9 mouse cellular contexts compared by ENCODE assay signal in genomic region chr4:97871770-97872439, GRCm38 (mm10).
A peak's percentile ranks its signal among the peaks of the same experiment; 100 is the strongest.
DNase-seq lines count a peak whose midpoint lies in the region; ATAC-seq and TF ChIP-seq lines count a peak whose summit lies in the region.
"Had no signal": no experiment of that assay in that cellular context is flagged by ENCODE, and none has a peak within 500 bp of the region (broad histone marks: within the 10 kb centered on the region; RNA-seq: fewer than 3 reads in every experiment).

No protein-coding gene starts in this region.

- H3K9ac ChIP-seq in lung, embryonic 14.5 days, result no peak overlapping the region
- H3K9ac ChIP-seq in kidney, embryonic 15.5 days, result no peak overlapping the region
- H3K9ac ChIP-seq: hindbrain, embryonic 15.5 days had no signal

- peaks cover 35% of the 10 kb centered on the region for H3K4me1 ChIP-seq in lung, embryonic 14.5 days (ENCODE audit: insufficient read depth)
- H3K4me1 ChIP-seq in lung, adult 2 months (ENCODE audit: control insufficient read depth, insufficient read depth, low read length), result peaks cover 22% of the 10 kb centered on the region
- peaks cover 33% of the 10 kb centered on the region; the same call in 1 of the 2 replicates for H3K4me1 ChIP-seq in kidney, embryonic 15.5 days
- H3K4me1 ChIP-seq in small intestine, adult 2 months (ENCODE audit: control insufficient read depth, insufficient read depth, insufficient read length, low read length), result peaks cover 2% of the 10 kb centered on the region; the same call in 1 of the 2 replicates

- H3K4me3 ChIP-seq in lung, embryonic 14.5 days (ENCODE audit: low read depth, low read length), result no peak overlapping the region
- H3K4me3 ChIP-seq in lung, adult 2 months (replicated peaks; ENCODE audit: extremely low read depth, low read depth, low read length), result no peak overlapping the region
- H3K4me3 ChIP-seq in kidney, embryonic 15.5 days (replicated peaks), result no peak overlapping the region
- no peak overlapping the region for H3K4me3 ChIP-seq in small intestine, adult 2 months (ENCODE audit: low read depth, low read length)
- H3K4me3 ChIP-seq: hindbrain, embryonic 15.5 days had no signal

- no peaks in the 10 kb centered on the region for H3K9me3 ChIP-seq in lung, embryonic 14.5 days (ENCODE audit: low read depth, low read length)
- H3K9me3 ChIP-seq in kidney, embryonic 15.5 days (replicated peaks), result no peaks in the 10 kb centered on the region
- H3K9me3 ChIP-seq: hindbrain, embryonic 15.5 days had no signal

- no peak for TF ChIP-seq POLR2A in lung, adult 2 months (IDR thresholded peaks at IDR 0.05; ENCODE audit: borderline replicate concordance, extremely low read depth, low read depth, low read length)
- TF ChIP-seq POLR2A in small intestine, adult 2 months (IDR thresholded peaks at IDR 0.05; ENCODE audit: low read depth, low read length), result no peak

- peak overlapping the region; percentile 24; the same call in 1 of the 2 replicates for H3K27ac ChIP-seq in lung, embryonic 14.5 days (ENCODE audit: low read depth)
- 0 out of 2 replicates have a peak overlapping the region, but pooled peaks have one; percentile 24 for H3K27ac ChIP-seq in kidney, embryonic 15.5 days
- H3K27ac ChIP-seq in small intestine, adult 2 months (ENCODE audit: insufficient read depth, low read depth, low read length), result peak overlapping the region; percentile 24
- H3K27ac ChIP-seq: hindbrain, embryonic 15.5 days had no signal

- peak overlapping the region; percentile 7; the same call in 1 of the 2 replicates for H3K4me2 ChIP-seq in lung, embryonic 14.5 days
- no peak overlapping the region for H3K4me2 ChIP-seq in kidney, embryonic 15.5 days
- H3K4me2 ChIP-seq: hindbrain, embryonic 15.5 days had no signal

- 51% methylated on average over 9 of the region's 9 CpGs for WGBS in lung, embryonic 14.5 days
- 41% methylated on average over 9 of the region's 9 CpGs for WGBS in lung, adult 2 months
- WGBS in kidney, embryonic 15.5 days, result 68% methylated on average over 9 of the region's 9 CpGs
- 59% methylated on average over 9 of the region's 9 CpGs for WGBS in small intestine, adult 2 months

- intact Hi-C loops in gastrocnemius, postnatal 36 days (cut with DNase I), result loop anchor here (5.0 kb wide), 1 partner anchor 130 kb away; no protein-coding TSS in a partner anchor

- H3K27me3 ChIP-seq in lung, embryonic 14.5 days (ENCODE audit: insufficient read depth, low read length), result no peaks in the 10 kb centered on the region
- H3K27me3 ChIP-seq in kidney, embryonic 15.5 days, result no peaks in the 10 kb centered on the region
- no peaks in the 10 kb centered on the region for H3K27me3 ChIP-seq in small intestine, adult 2 months (ENCODE audit: control insufficient read depth, insufficient read depth, low read length)
- H3K27me3 ChIP-seq: hindbrain, embryonic 15.5 days had no signal

- H3K36me3 ChIP-seq in lung, embryonic 14.5 days (ENCODE audit: insufficient read depth), result no peaks in the 10 kb centered on the region
- no peaks in the 10 kb centered on the region for H3K36me3 ChIP-seq in kidney, embryonic 15.5 days
- H3K36me3 ChIP-seq in small intestine, adult 2 months (ENCODE audit: control insufficient read depth, insufficient read depth, low read length), result no peaks in the 10 kb centered on the region
- H3K36me3 ChIP-seq: hindbrain, embryonic 15.5 days had no signal

- peak; percentile 33 to 44 for DNase-seq in cerebellum, postnatal 14 days
- DNase-seq in lung, embryonic 14.5 days, result peak; percentile 76
- DNase-seq in lung, adult 2 months, result no peak
- no peak for DNase-seq in adrenal gland, adult 2 months
- no peak for DNase-seq in gastrocnemius, postnatal 36 days

- ATAC-seq in cerebellum, adult (ENCODE audit: insufficient number of reproducible peaks, low FRiP score, low TSS enrichment), result no peak
- ATAC-seq in lung, embryonic 14.5 days (ENCODE audit: insufficient read depth), result peak; percentile 27; the same call in 1 of the 2 replicates
- no peak; the same call in 1 of the 2 replicates for ATAC-seq in kidney, embryonic 15.5 days (replicated peaks; ENCODE audit: low FRiP score)

- no peak for TF ChIP-seq CTCF in lung, embryonic 14.5 days (IDR thresholded peaks at IDR 0.05; ENCODE audit: low read depth)
- no peak for TF ChIP-seq CTCF in lung, adult 2 months (IDR thresholded peaks at IDR 0.05; ENCODE audit: insufficient read depth, low read length)
- no peak for TF ChIP-seq CTCF in small intestine, adult 2 months (IDR thresholded peaks at IDR 0.05; ENCODE audit: extremely low read depth, insufficient read length, insufficient replicate concordance, low read depth, low read length)

Comparison
In these comparisons a context has a peak if more than half of its experiments do, and no peak if none do; other contexts are left out.
1. DNase-seq: peak in cerebellum, postnatal 14 days (2 of 2) and lung, embryonic 14.5 days (single experiment); none in lung, adult 2 months (single experiment), adrenal gland, adult 2 months (single experiment) and gastrocnemius, postnatal 36 days (0 of 2).
2. Peak in every context shown above with its lines, with median percentiles within 50 percentile points of each other: H3K27ac ChIP-seq.